29 mouse cellular contexts compared by ENCODE assay signal in the genomic region with DNA sequence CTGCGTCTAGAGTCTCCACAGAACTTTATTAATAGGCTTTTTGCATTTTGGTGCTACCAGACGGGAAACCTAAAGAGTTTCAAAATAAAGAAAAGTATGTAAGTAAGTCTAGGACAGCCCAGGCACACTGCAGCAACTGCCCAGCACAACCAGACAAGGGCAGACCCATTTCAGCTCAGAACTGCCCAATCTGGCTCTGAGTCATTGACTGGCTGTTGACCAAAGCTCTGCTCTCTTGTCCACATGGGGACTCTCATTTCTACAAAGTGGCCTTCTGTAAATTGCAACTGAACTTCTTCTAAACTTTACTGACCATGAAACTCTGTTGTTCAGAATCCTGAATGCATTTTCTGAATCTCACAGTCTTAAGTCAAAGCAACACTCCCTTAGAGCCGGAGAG. TPM values are rescaled to one million over a fixed set of nuclear protein-coding genes. Genes with fewer than 3 reads are reported as not detected.
DNase-seq lines count a peak whose midpoint lies in the region; ATAC-seq and TF ChIP-seq lines count a peak whose summit lies in the region.
"Had no signal": no experiment of that assay in that cellular context is flagged by ENCODE, and none has a peak within 500 bp of the region (broad histone marks: within the 10 kb centered on the region; RNA-seq: fewer than 3 reads in every experiment).

No protein-coding gene starts in this region.

- H3K27ac ChIP-seq in intestine, embryonic 15.5 days: peak overlapping the region; percentile 3; the same call in 1 of the 2 replicates
- no peak overlapping the region for H3K27ac ChIP-seq in intestine, postnatal 0 days (ENCODE audit: low read depth, low read length)
- H3K27ac ChIP-seq in forebrain, embryonic 12.5 days: no peak overlapping the region
- H3K27ac ChIP-seq in gastrocnemius, adult 2 months: no peak overlapping the region
- H3K27ac ChIP-seq: embryonic facial prominence, embryonic 12.5 days; forebrain, embryonic 15.5 days; hindbrain, embryonic 10.5 days; hindbrain, embryonic 15.5 days; liver, embryonic 15.5 days; lung, embryonic 15.5 days; midbrain, embryonic 10.5 days had no signal

- WGBS in intestine, embryonic 15.5 days: 83% methylated on average over 3 of the region's 3 CpGs
- 77% methylated on average over 3 of the region's 3 CpGs for WGBS in intestine, postnatal 0 days
- 64% methylated on average over 3 of the region's 3 CpGs for WGBS in forebrain, embryonic 12.5 days

- no peak overlapping the region for H3K4me2 ChIP-seq in intestine, embryonic 15.5 days (replicated peaks)
- H3K4me2 ChIP-seq in intestine, postnatal 0 days (replicated peaks; ENCODE audit: low read depth): no peak overlapping the region
- no peak overlapping the region for H3K4me2 ChIP-seq in forebrain, embryonic 12.5 days
- H3K4me2 ChIP-seq: embryonic facial prominence, embryonic 12.5 days; forebrain, embryonic 15.5 days; hindbrain, embryonic 15.5 days; liver, embryonic 15.5 days; lung, embryonic 15.5 days had no signal

- H3K9ac ChIP-seq in intestine, embryonic 15.5 days: no peak overlapping the region
- H3K9ac ChIP-seq in intestine, postnatal 0 days (ENCODE audit: low read depth, low read length): no peak overlapping the region
- H3K9ac ChIP-seq in forebrain, embryonic 12.5 days: no peak overlapping the region
- H3K9ac ChIP-seq: embryonic facial prominence, embryonic 12.5 days; forebrain, embryonic 15.5 days; hindbrain, embryonic 15.5 days; liver, embryonic 15.5 days; lung, embryonic 15.5 days had no signal

- no peak overlapping the region for H3K4me3 ChIP-seq in intestine, embryonic 15.5 days (replicated peaks)
- H3K4me3 ChIP-seq in intestine, postnatal 0 days (ENCODE audit: low read depth, low read length): no peak overlapping the region
- H3K4me3 ChIP-seq in forebrain, embryonic 12.5 days (replicated peaks): no peak overlapping the region
- H3K4me3 ChIP-seq in gastrocnemius, adult 2 months: no peak overlapping the region
- H3K4me3 ChIP-seq: embryonic facial prominence, embryonic 12.5 days; forebrain, embryonic 15.5 days; hindbrain, embryonic 10.5 days; hindbrain, embryonic 15.5 days; liver, embryonic 15.5 days; lung, embryonic 15.5 days; midbrain, embryonic 10.5 days had no signal

- H3K27me3 ChIP-seq in intestine, embryonic 15.5 days (replicated peaks): no peaks in the 10 kb centered on the region
- H3K27me3 ChIP-seq in intestine, postnatal 0 days (replicated peaks; ENCODE audit: control insufficient read depth, insufficient read depth, low read length): no peaks in the 10 kb centered on the region
- H3K27me3 ChIP-seq in forebrain, embryonic 12.5 days: no peaks in the 10 kb centered on the region
- H3K27me3 ChIP-seq: CH12.LX; embryonic facial prominence, embryonic 12.5 days; forebrain, embryonic 15.5 days; hindbrain, embryonic 15.5 days; liver, embryonic 15.5 days; lung, embryonic 15.5 days; Patski had no signal

- peak; percentile 43 for DNase-seq in Muller cell, postnatal 12 days (ENCODE audit: inconsistent ontology term)
- peak; percentile 27 for DNase-seq in adrenal gland, postnatal 25 days
- DNase-seq in right cerebral cortex, postnatal 14 days: no peak
- DNase-seq in gastrocnemius, adult 2 months: no peak
- DNase-seq: cerebellum, adult 11 months; cerebellum, adult 9-10 months; cerebellum, postnatal 36 days; gastrocnemius, postnatal 10 days; heart, postnatal 14 days; kidney, adult 9 months; kidney, postnatal 10 days; layer of hippocampus, adult 9-11 months; liver; thymus, adult 2 months; thymus, postnatal 36 days had no signal

- intact Hi-C loops in gastrocnemius, adult 2 months (cut with DNase I): no loop called here

- H3K9me3 ChIP-seq in intestine, embryonic 15.5 days: no peaks in the 10 kb centered on the region
- H3K9me3 ChIP-seq in intestine, postnatal 0 days (ENCODE audit: control insufficient read depth): no peaks in the 10 kb centered on the region
- H3K9me3 ChIP-seq in forebrain, embryonic 12.5 days: no peaks in the 10 kb centered on the region
- H3K9me3 ChIP-seq: embryonic facial prominence, embryonic 12.5 days; forebrain, embryonic 15.5 days; hindbrain, embryonic 10.5 days; hindbrain, embryonic 15.5 days; liver, embryonic 15.5 days; lung, embryonic 15.5 days; midbrain, embryonic 10.5 days had no signal

- no peak for TF ChIP-seq CTCF in intestine, postnatal 0 days (IDR thresholded peaks at IDR 0.05; ENCODE audit: low read depth)
- no peak for TF ChIP-seq CTCF in gastrocnemius, adult 2 months (IDR thresholded peaks at IDR 0.05)

- H3K36me3 ChIP-seq in intestine, embryonic 15.5 days: no peaks in the 10 kb centered on the region
- no peaks in the 10 kb centered on the region for H3K36me3 ChIP-seq in intestine, postnatal 0 days (ENCODE audit: control insufficient read depth, insufficient read depth)
- H3K36me3 ChIP-seq in forebrain, embryonic 12.5 days (replicated peaks): no peaks in the 10 kb centered on the region
- H3K36me3 ChIP-seq: embryonic facial prominence, embryonic 12.5 days; forebrain, embryonic 15.5 days; hindbrain, embryonic 10.5 days; hindbrain, embryonic 15.5 days; liver, embryonic 15.5 days; lung, embryonic 15.5 days; midbrain, embryonic 10.5 days had no signal

- H3K4me1 ChIP-seq in intestine, embryonic 15.5 days (replicated peaks): peaks cover 26% of the 10 kb centered on the region
- H3K4me1 ChIP-seq in intestine, postnatal 0 days (replicated peaks; ENCODE audit: control insufficient read depth, insufficient read depth, low read length): peaks cover 13% of the 10 kb centered on the region; the same call in 1 of the 2 replicates
- H3K4me1 ChIP-seq in forebrain, embryonic 12.5 days: no peaks in the 10 kb centered on the region
- H3K4me1 ChIP-seq: forebrain, embryonic 15.5 days; hindbrain, embryonic 15.5 days; liver, embryonic 15.5 days had no signal

- no peak for ATAC-seq in intestine, embryonic 15.5 days
- no peak for ATAC-seq in intestine, postnatal 0 days
- no peak for ATAC-seq in forebrain, embryonic 12.5 days (ENCODE audit: low FRiP score)
- ATAC-seq: forebrain, embryonic 15.5 days; inflammation-experienced regulatory T-cells, adult 6 months; midbrain, embryonic 16.5 days; Patski had no signal

RNA-seq across cellular contexts. Expression of a gene that starts 19.5 kb away (rescaled TPM):
- 268 and 270 TPM in 2 replicates for polyA plus RNA-seq in intestine, embryonic 15.5 days (2015; fragmentation: Nextera tagmentation; extraction: Ambion mirVana)
- 133 and 139 TPM in 2 replicates for polyA plus RNA-seq in intestine, postnatal 0 days (2015; fragmentation: Nextera tagmentation; extraction: Ambion mirVana)
- 39.8 and 40.8 TPM in 2 replicates for total RNA-seq in adrenal gland, postnatal 25 days (2021)
- 264 and 276 TPM in 2 replicates for polyA plus RNA-seq in forebrain, embryonic 12.5 days (2016; fragmentation: Nextera tagmentation; extraction: Ambion mirVana)
- 10 to 100 TPM; 22.7 to 37.0 TPM for total RNA-seq in gastrocnemius, adult 2 months (2021)

RNA-seq across cellular contexts. Expression of a gene that starts 19.5 kb away (rescaled TPM):
- polyA plus RNA-seq in intestine, embryonic 15.5 days (2015; fragmentation: Nextera tagmentation; extraction: Ambion mirVana): 15.3 and 16.8 TPM in 2 replicates
- 9.1 and 10.2 TPM in 2 replicates for polyA plus RNA-seq in intestine, postnatal 0 days (2015; fragmentation: Nextera tagmentation; extraction: Ambion mirVana)
- 16.3 and 22.0 TPM in 2 replicates for total RNA-seq in adrenal gland, postnatal 25 days (2021)
- 24.4 and 26.7 TPM in 2 replicates for polyA plus RNA-seq in forebrain, embryonic 12.5 days (2016; fragmentation: Nextera tagmentation; extraction: Ambion mirVana)
- total RNA-seq in gastrocnemius, adult 2 months (2021): 1 to 10 TPM; 7.6 to 8.3 TPM

Comparison
In these comparisons a context has a peak if more than half of its experiments do, and no peak if none do; other contexts are left out.
1. DNase-seq: peak in Muller cell, postnatal 12 days (single experiment) and adrenal gland, postnatal 25 days (single experiment); none in right cerebral cortex, postnatal 14 days (single experiment) and gastrocnemius, adult 2 months (single experiment).